Mouse (Mus musculus): Measurements from ENCODE around the gene Ggcx. TPM values are rescaled to one million over a fixed set of nuclear protein-coding genes. Genes with fewer than 3 reads are reported as not detected.
"Not testable (repeated sequence)": the region's sequence is repeated elsewhere in the genome, so short reads cannot be mapped to it uniquely, and the experiment has no call there.

Ggcx gene
- polyA plus RNA-seq, 1 experiment, result 46.2 TPM

GRCm38 (mm10) chr6:72432153-72432552 lies 18.0 kb downstream of the Ggcx start:
- H3K4me1 ChIP-seq (ENCODE audit: control insufficient read depth, insufficient read depth, low read length), result peaks cover 2% of the 10 kb centered on the region; the same call in 1 of the 2 replicates
- H3K4me3 ChIP-seq (replicated peaks; ENCODE audit: extremely low read depth, low read depth, low read length), result no peak overlapping the region
- TF ChIP-seq CTCF (IDR thresholded peaks at IDR 0.05; ENCODE audit: insufficient read depth, low read length) (no peak), POLR2A (IDR thresholded peaks at IDR 0.05; ENCODE audit: borderline replicate concordance, extremely low read depth, low read depth, low read length) (no peak)
- WGBS, result 91% methylated on average over 2 of the region's 2 CpGs
- no peak for DNase-seq

GRCm38 (mm10) chr6:72438226-72438625 lies 24.1 kb downstream of the Ggcx start:
- TF ChIP-seq POLR2A (IDR thresholded peaks at IDR 0.05; ENCODE audit: borderline replicate concordance, extremely low read depth, low read depth, low read length) (no peak), CTCF (IDR thresholded peaks at IDR 0.05; ENCODE audit: insufficient read depth, low read length) (no peak)

GRCm38 (mm10) chr6:72438862-72439354 lies 24.8 kb downstream of the Ggcx start:
- Histone ChIP-seq H3K4me1 (ENCODE audit: control insufficient read depth, insufficient read depth, low read length) (peaks cover 10% of the 10 kb centered on the region), H3K4me3 (replicated peaks; ENCODE audit: extremely low read depth, low read depth, low read length) (peak overlapping the region; percentile 100)
- under 1% methylated on average over 57 of the region's 57 CpGs for WGBS
- no peak; the same call in 1 of the 2 replicates for TF ChIP-seq POLR2A (IDR thresholded peaks at IDR 0.05; ENCODE audit: borderline replicate concordance, extremely low read depth, low read depth, low read length)
- no peak for TF ChIP-seq CTCF (IDR thresholded peaks at IDR 0.05; ENCODE audit: insufficient read depth, low read length)
- DNase-seq, result peak; percentile 89

More at GRCm38 (mm10) chr6:72438226-72438625, 24.1 kb downstream of the Ggcx start:
- peaks cover 10% of the 10 kb centered on the region for H3K4me1 ChIP-seq (ENCODE audit: control insufficient read depth, insufficient read depth, low read length)
- WGBS, result 2% methylated on average over 5 of the region's 5 CpGs
- DNase-seq, result no peak
- H3K4me3 ChIP-seq (replicated peaks; ENCODE audit: extremely low read depth, low read depth, low read length), result peak overlapping the region; percentile 100

- Histone ChIP-seq H3K4me3 (replicated peaks; ENCODE audit: extremely low read depth, low read depth, low read length) (peak within 1 kb of the TSS; percentile 100), H3K4me1 (ENCODE audit: control insufficient read depth, insufficient read depth, low read length) (peaks cover 10% of the 10 kb centered on the region)
- TF ChIP-seq CTCF (IDR thresholded peaks at IDR 0.05; ENCODE audit: insufficient read depth, low read length), result peak; percentile 32; the same call in 1 of the 2 replicates
- TF ChIP-seq POLR2A (IDR thresholded peaks at IDR 0.05; ENCODE audit: borderline replicate concordance, extremely low read depth, low read depth, low read length), result peak; percentile 99
- DNase-seq, result peak; percentile 96
- WGBS, result under 1% methylated on average over 77 of the region's 77 CpGs
Observed at GRCm38 (mm10) chr6:72439355-72440185, 25.5 kb downstream of the Ggcx start, which contains the start of gene Mat2a. Mat2a (minus strand) TSS chr6:72439558.

GRCm38 (mm10) chr6:72440186-72440990 lies 26.3 kb downstream of the Ggcx start:
- H3K4me1 ChIP-seq (ENCODE audit: control insufficient read depth, insufficient read depth, low read length), result peaks cover 10% of the 10 kb centered on the region
- WGBS, result 8% methylated on average over 17 of the region's 17 CpGs
- no peak for DNase-seq
- no peak for TF ChIP-seq POLR2A (IDR thresholded peaks at IDR 0.05; ENCODE audit: borderline replicate concordance, extremely low read depth, low read depth, low read length)
- no peak for TF ChIP-seq CTCF (IDR thresholded peaks at IDR 0.05; ENCODE audit: insufficient read depth, low read length)
- H3K4me3 ChIP-seq (replicated peaks; ENCODE audit: extremely low read depth, low read depth, low read length), result peak overlapping the region; percentile 88

- Histone ChIP-seq H3K4me3 (replicated peaks; ENCODE audit: extremely low read depth, low read depth, low read length) (no peak overlapping the region), H3K4me1 (ENCODE audit: control insufficient read depth, insufficient read depth, low read length) (peaks cover 8% of the 10 kb centered on the region)
- WGBS, result 89% methylated on average over 1 of the region's 1 CpGs
- DNase-seq, result no peak
- no peak for TF ChIP-seq POLR2A (IDR thresholded peaks at IDR 0.05; ENCODE audit: borderline replicate concordance, extremely low read depth, low read depth, low read length)
- TF ChIP-seq CTCF (IDR thresholded peaks at IDR 0.05; ENCODE audit: insufficient read depth, low read length), result no peak
Observed at GRCm38 (mm10) chr6:72442921-72443604, 29.0 kb downstream of the Ggcx start.

- H3K4me1 ChIP-seq (ENCODE audit: control insufficient read depth, insufficient read depth, low read length), result peaks cover 5% of the 10 kb centered on the region
- no peak overlapping the region for H3K4me3 ChIP-seq (replicated peaks; ENCODE audit: extremely low read depth, low read depth, low read length)
- no peak for DNase-seq
- TF ChIP-seq POLR2A (IDR thresholded peaks at IDR 0.05; ENCODE audit: borderline replicate concordance, extremely low read depth, low read depth, low read length) (no peak), CTCF (IDR thresholded peaks at IDR 0.05; ENCODE audit: insufficient read depth, low read length) (no peak)
Observed at GRCm38 (mm10) chr6:72445011-72445410, 30.9 kb downstream of the Ggcx start.

- WGBS, result 81% methylated on average over 2 of the region's 2 CpGs
- Histone ChIP-seq H3K4me1 (ENCODE audit: control insufficient read depth, insufficient read depth, low read length) (no peaks in the 10 kb centered on the region; the same call in 1 of the 2 replicates), H3K4me3 (replicated peaks; ENCODE audit: extremely low read depth, low read depth, low read length) (no peak overlapping the region)
- TF ChIP-seq CTCF (IDR thresholded peaks at IDR 0.05; ENCODE audit: insufficient read depth, low read length) (no peak), POLR2A (IDR thresholded peaks at IDR 0.05; ENCODE audit: borderline replicate concordance, extremely low read depth, low read depth, low read length) (no peak)
- no peak for DNase-seq
Observed at GRCm38 (mm10) chr6:72447487-72447886, 33.4 kb downstream of the Ggcx start.

GRCm38 (mm10) chr6:72451778-72452177 lies 37.7 kb downstream of the Ggcx start:
- DNase-seq; H3K4me3 ChIP-seq (replicated peaks; ENCODE audit: extremely low read depth, low read depth, low read length); H3K4me1 ChIP-seq (ENCODE audit: control insufficient read depth, insufficient read depth, low read length): not testable (repeated sequence)
- 72% methylated on average over 2 of the region's 2 CpGs for WGBS

Data from lung, adult 2 months (tissue).